Mouse (Mus musculus): ENCODE results near the gene Becn1.

GRCm38 (mm10) chr11:101246702-101247012 lies 55.4 kb downstream of the Becn1 start:
- no peak for TF ChIP-seq CTCF (IDR thresholded peaks at IDR 0.05; ENCODE audit: borderline replicate concordance, extremely low read depth, insufficient read depth, insufficient read length)
- TF ChIP-seq POLR2A (IDR thresholded peaks at IDR 0.05; ENCODE audit: borderline replicate concordance, extremely low read depth, insufficient read depth, insufficient read length, poor library complexity, severe bottlenecking): no peak

Measured in brain, embryonic 14.5 days (tissue).